Mouse (Mus musculus): Measurements from ENCODE around the gene Cpz. TPM values are rescaled to one million over a fixed set of nuclear protein-coding genes. Genes with fewer than 3 reads are reported as not detected.

The Cpz gene
- polyA plus RNA-seq, 1 experiment from 2014 or later, result 4.0 TPM

GRCm38 (mm10) chr5:35465966-35466635, 59.4 kb downstream of the Cpz start:
- Histone ChIP-seq H3K4me1 (replicated peaks; ENCODE audit: control insufficient read depth, insufficient read depth, low read length) (no peaks in the 10 kb centered on the region), H3K4me2 (no peak overlapping the region), H3K9me3 (ENCODE audit: control insufficient read depth, low read length) (no peaks in the 10 kb centered on the region), H3K36me3 (ENCODE audit: control insufficient read depth, insufficient read depth, low read length) (no peaks in the 10 kb centered on the region), H3K27ac (ENCODE audit: low read depth, low read length) (no peak overlapping the region), H3K4me3 (ENCODE audit: low read depth, low read length) (no peak overlapping the region), H3K27me3 (replicated peaks; ENCODE audit: control insufficient read depth, insufficient read depth, low read length) (peaks cover 18% of the 10 kb centered on the region), H3K9ac (ENCODE audit: low read depth, low read length) (no peak overlapping the region)
- DNase-seq (ENCODE audit: low spot score), result no peak
- ATAC-seq (replicated peaks; ENCODE audit: low FRiP score), result no peak
- WGBS, result 40% methylated on average over 21 of the region's 21 CpGs

- Histone ChIP-seq H3K4me3 (ENCODE audit: low read depth, low read length) (no peak overlapping the region), H3K4me1 (replicated peaks; ENCODE audit: control insufficient read depth, insufficient read depth, low read length) (no peaks in the 10 kb centered on the region), H3K9ac (ENCODE audit: low read depth, low read length) (no peak overlapping the region), H3K4me2 (no peak overlapping the region), H3K27ac (ENCODE audit: low read depth, low read length) (no peak overlapping the region), H3K9me3 (ENCODE audit: control insufficient read depth, low read length) (no peaks in the 10 kb centered on the region), H3K36me3 (ENCODE audit: control insufficient read depth, insufficient read depth, low read length) (no peaks in the 10 kb centered on the region), H3K27me3 (replicated peaks; ENCODE audit: control insufficient read depth, insufficient read depth, low read length) (peaks cover 16% of the 10 kb centered on the region)
- no peak for ATAC-seq (replicated peaks; ENCODE audit: low FRiP score)
- no peak for DNase-seq (ENCODE audit: low spot score)
- WGBS, result 60% methylated on average over 8 of the region's 8 CpGs
Observed at GRCm38 (mm10) chr5:35462081-35462480, 63.4 kb downstream of the Cpz start.

- H3K9ac ChIP-seq (ENCODE audit: low read depth, low read length), result no peak overlapping the region
- WGBS, result 64% methylated on average over 4 of the region's 4 CpGs
- no peaks in the 10 kb centered on the region for H3K36me3 ChIP-seq (ENCODE audit: control insufficient read depth, insufficient read depth, low read length)
- H3K4me1 ChIP-seq (replicated peaks; ENCODE audit: control insufficient read depth, insufficient read depth, low read length), result no peaks in the 10 kb centered on the region
- H3K4me2 ChIP-seq, result no peak overlapping the region
- H3K27ac ChIP-seq (ENCODE audit: low read depth, low read length), result no peak overlapping the region
- H3K4me3 ChIP-seq (ENCODE audit: low read depth, low read length), result no peak overlapping the region
- no peak for ATAC-seq (replicated peaks; ENCODE audit: low FRiP score)
- no peak for DNase-seq (ENCODE audit: low spot score)
- no peaks in the 10 kb centered on the region for H3K9me3 ChIP-seq (ENCODE audit: control insufficient read depth, low read length)
- peaks cover 12% of the 10 kb centered on the region for H3K27me3 ChIP-seq (replicated peaks; ENCODE audit: control insufficient read depth, insufficient read depth, low read length)
Observed at GRCm38 (mm10) chr5:35459760-35460159, 65.7 kb downstream of the Cpz start.

- 57% methylated on average over 3 of the region's 3 CpGs for WGBS
- no peak for ATAC-seq (replicated peaks; ENCODE audit: low FRiP score)
- Histone ChIP-seq H3K27me3 (replicated peaks; ENCODE audit: control insufficient read depth, insufficient read depth, low read length) (peaks cover 4% of the 10 kb centered on the region; the same call in 1 of the 2 replicates), H3K9ac (ENCODE audit: low read depth, low read length) (no peak overlapping the region), H3K4me2 (no peak overlapping the region), H3K27ac (ENCODE audit: low read depth, low read length) (no peak overlapping the region), H3K4me3 (ENCODE audit: low read depth, low read length) (no peak overlapping the region), H3K4me1 (replicated peaks; ENCODE audit: control insufficient read depth, insufficient read depth, low read length) (no peaks in the 10 kb centered on the region), H3K36me3 (ENCODE audit: control insufficient read depth, insufficient read depth, low read length) (no peaks in the 10 kb centered on the region), H3K9me3 (ENCODE audit: control insufficient read depth, low read length) (no peaks in the 10 kb centered on the region)
- no peak for DNase-seq (ENCODE audit: low spot score)
Observed at GRCm38 (mm10) chr5:35458267-35458666, 67.2 kb downstream of the Cpz start.

- no peaks in the 10 kb centered on the region for H3K4me1 ChIP-seq (replicated peaks; ENCODE audit: control insufficient read depth, insufficient read depth, low read length)
- H3K27me3 ChIP-seq (replicated peaks; ENCODE audit: control insufficient read depth, insufficient read depth, low read length), result peaks cover 7% of the 10 kb centered on the region
- no peak overlapping the region for H3K9ac ChIP-seq (ENCODE audit: low read depth, low read length)
- WGBS, result 86% methylated on average over 7 of the region's 7 CpGs
- no peak overlapping the region for H3K4me2 ChIP-seq
- no peak overlapping the region for H3K27ac ChIP-seq (ENCODE audit: low read depth, low read length)
- DNase-seq (ENCODE audit: low spot score) (no peak), ATAC-seq (replicated peaks; ENCODE audit: low FRiP score) (no peak)
- no peak overlapping the region for H3K4me3 ChIP-seq (ENCODE audit: low read depth, low read length)
- no peaks in the 10 kb centered on the region for H3K9me3 ChIP-seq (ENCODE audit: control insufficient read depth, low read length)
- H3K36me3 ChIP-seq (ENCODE audit: control insufficient read depth, insufficient read depth, low read length), result no peaks in the 10 kb centered on the region
Observed at GRCm38 (mm10) chr5:35457364-35457763, 68.1 kb downstream of the Cpz start.

GRCm38 (mm10) chr5:35454187-35454800, 71.2 kb downstream of the Cpz start:
- Histone ChIP-seq H3K36me3 (ENCODE audit: control insufficient read depth, insufficient read depth, low read length) (no peaks in the 10 kb centered on the region), H3K4me3 (ENCODE audit: low read depth, low read length) (no peak overlapping the region), H3K27ac (ENCODE audit: low read depth, low read length) (no peak overlapping the region), H3K27me3 (replicated peaks; ENCODE audit: control insufficient read depth, insufficient read depth, low read length) (peaks cover 10% of the 10 kb centered on the region), H3K9me3 (ENCODE audit: control insufficient read depth, low read length) (no peaks in the 10 kb centered on the region), H3K9ac (ENCODE audit: low read depth, low read length) (no peak overlapping the region), H3K4me1 (replicated peaks; ENCODE audit: control insufficient read depth, insufficient read depth, low read length) (no peaks in the 10 kb centered on the region), H3K4me2 (no peak overlapping the region)
- no peak for ATAC-seq (replicated peaks; ENCODE audit: low FRiP score)
- no peak for DNase-seq (ENCODE audit: low spot score)
- 62% methylated on average over 17 of the region's 17 CpGs for WGBS

Other genes starting within 250 kb of the Cpz start
- 0.05 TPM in 1 of 2 replicates, not detected in the other for gene Adra2c, start 247.4 kb downstream of the Cpz start, polyA plus RNA-seq (2014; fragmentation: Nextera tagmentation; extraction: Ambion mirVana)
- gene Hmx1, start 136.6 kb downstream of the Cpz start, polyA plus RNA-seq (2014; fragmentation: Nextera tagmentation; extraction: Ambion mirVana), result not detected in 2 replicates
- gene Trmt44, start 49.4 kb upstream of the Cpz start, polyA plus RNA-seq (2014; fragmentation: Nextera tagmentation; extraction: Ambion mirVana), result 7.8 and 9.2 TPM in 2 replicates
- 6.5 and 6.7 TPM in 2 replicates for gene Acox3, start 57.3 kb upstream of the Cpz start, polyA plus RNA-seq (2014; fragmentation: Nextera tagmentation; extraction: Ambion mirVana)
- gene Htra3, start 154.1 kb upstream of the Cpz start, polyA plus RNA-seq (2014; fragmentation: Nextera tagmentation; extraction: Ambion mirVana), result 1.7 and 2.3 TPM in 2 replicates
- gene Sh3tc1, start 214.3 kb upstream of the Cpz start, polyA plus RNA-seq (2014; fragmentation: Nextera tagmentation; extraction: Ambion mirVana), result 4.0 and 4.3 TPM in 2 replicates
- 0.18 and 0.29 TPM in 2 replicates for gene Ablim2, start 232.2 kb upstream of the Cpz start, polyA plus RNA-seq (2014; fragmentation: Nextera tagmentation; extraction: Ambion mirVana)